In the genomic region with DNA sequence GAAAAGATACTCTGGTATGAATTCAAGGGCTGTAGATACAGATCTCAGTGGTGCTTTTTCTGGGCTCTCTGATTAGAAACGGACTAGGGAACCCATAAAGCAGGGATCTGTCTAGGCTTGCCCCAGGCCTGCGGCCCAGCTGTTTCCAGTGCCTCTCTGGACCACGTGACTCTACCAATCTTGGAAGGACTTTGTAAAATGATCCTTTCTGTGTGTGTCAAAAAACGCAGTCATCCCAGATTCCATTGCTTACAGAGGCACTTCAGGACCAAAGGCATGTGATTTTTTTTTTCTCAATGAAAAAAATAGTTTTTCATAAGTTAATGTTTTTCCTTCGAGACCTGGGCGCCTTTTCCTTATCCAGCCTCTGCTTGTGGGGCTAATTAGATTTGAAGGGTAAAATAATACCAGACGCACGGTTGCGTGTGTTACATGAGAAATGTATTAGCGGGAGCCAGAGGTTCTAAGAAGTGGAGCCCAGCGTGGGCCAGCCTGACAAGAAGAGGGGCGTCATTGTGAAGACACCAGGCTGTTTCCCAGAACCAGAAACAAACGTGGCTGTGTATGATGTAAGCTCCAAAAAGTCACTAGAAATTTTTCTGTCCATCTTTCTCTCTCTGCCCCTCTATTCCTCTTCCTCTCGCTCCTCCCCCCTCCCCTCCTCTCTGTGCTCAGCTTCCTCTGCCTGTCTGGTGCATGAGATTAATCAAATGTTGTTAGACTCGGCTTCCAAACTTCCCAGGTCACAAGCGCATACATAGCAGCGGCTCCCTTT, we compare ENCODE assay signal across 9 mouse cellular contexts. TPM values are rescaled to one million over a fixed set of nuclear protein-coding genes. Genes with fewer than 3 reads are reported as not detected.
DNase-seq lines count a peak whose midpoint lies in the region; ATAC-seq and TF ChIP-seq lines count a peak whose summit lies in the region.
"Had no signal": no experiment of that assay in that cellular context is flagged by ENCODE, and none has a peak within 500 bp of the region (broad histone marks: within the 10 kb centered on the region; RNA-seq: fewer than 3 reads in every experiment).

No protein-coding gene starts in this region.

- no peaks in the 10 kb centered on the region for H3K9me3 ChIP-seq in kidney, embryonic 16.5 days (ENCODE audit: low read length)
- no peaks in the 10 kb centered on the region for H3K9me3 ChIP-seq in embryonic facial prominence, embryonic 11.5 days (replicated peaks; ENCODE audit: control insufficient read depth, low read length)
- H3K9me3 ChIP-seq in hindbrain, embryonic 13.5 days: no peaks in the 10 kb centered on the region
- H3K9me3 ChIP-seq: liver, embryonic 15.5 days had no signal

- no peak overlapping the region; the same call in 1 of the 2 replicates for H3K4me3 ChIP-seq in kidney, embryonic 16.5 days (ENCODE audit: low read length)
- no peak overlapping the region for H3K4me3 ChIP-seq in embryonic facial prominence, embryonic 11.5 days (ENCODE audit: low read depth, low read length)
- H3K4me3 ChIP-seq in hindbrain, embryonic 13.5 days: no peak overlapping the region
- H3K4me3 ChIP-seq in myocyte: no peak overlapping the region
- H3K4me3 ChIP-seq: liver, embryonic 15.5 days had no signal

- no peak for DNase-seq in kidney, adult 9 months
- DNase-seq in embryonic facial prominence, embryonic 11.5 days (ENCODE audit: low spot score): peak; percentile 91
- no peak for DNase-seq in urinary bladder, adult 2 months (ENCODE audit: low spot score)
- DNase-seq in cerebellum, adult 9-10 months: no peak
- DNase-seq in thymus, postnatal 14 days: no peak

- H3K4me1 ChIP-seq in kidney, embryonic 16.5 days (ENCODE audit: insufficient read depth, low read length): peaks cover 7% of the 10 kb centered on the region; the same call in 1 of the 2 replicates
- H3K4me1 ChIP-seq in embryonic facial prominence, embryonic 11.5 days (ENCODE audit: control insufficient read depth, insufficient read depth, low read length): peaks cover 2% of the 10 kb centered on the region; the same call in 1 of the 2 replicates
- peaks cover 7% of the 10 kb centered on the region; the same call in 1 of the 2 replicates for H3K4me1 ChIP-seq in hindbrain, embryonic 13.5 days (replicated peaks)
- H3K4me1 ChIP-seq: liver, embryonic 15.5 days had no signal

- no peak overlapping the region for H3ac ChIP-seq in myocyte (ENCODE audit: control insufficient read depth, insufficient read length)

- H3K79me2 ChIP-seq in myocyte (ENCODE audit: control insufficient read depth, insufficient read depth): peaks cover 93% of the 10 kb centered on the region

- 0 out of 2 replicates have a peak, but pooled peaks cover 3% of the 10 kb centered on the region for H3K27me3 ChIP-seq in kidney, embryonic 16.5 days (ENCODE audit: insufficient read depth, low read length)
- H3K27me3 ChIP-seq in embryonic facial prominence, embryonic 11.5 days (ENCODE audit: control insufficient read depth, insufficient read depth, low read length): no peaks in the 10 kb centered on the region
- no peaks in the 10 kb centered on the region for H3K27me3 ChIP-seq in hindbrain, embryonic 13.5 days
- no peaks in the 10 kb centered on the region for H3K27me3 ChIP-seq in myocyte (ENCODE audit: control insufficient read depth, insufficient read depth, insufficient read length)
- H3K27me3 ChIP-seq: liver, embryonic 15.5 days had no signal

- WGBS in kidney, embryonic 16.5 days: 29% methylated on average over 17 of the region's 17 CpGs
- WGBS in embryonic facial prominence, embryonic 11.5 days: 18% methylated on average over 16 of the region's 17 CpGs
- WGBS in hindbrain, embryonic 13.5 days: 49% methylated on average over 17 of the region's 17 CpGs

- no peaks in the 10 kb centered on the region for H3K36me3 ChIP-seq in kidney, embryonic 16.5 days (ENCODE audit: insufficient read depth, low read length)
- no peaks in the 10 kb centered on the region for H3K36me3 ChIP-seq in embryonic facial prominence, embryonic 11.5 days (replicated peaks; ENCODE audit: control insufficient read depth, insufficient read depth, low read depth, low read length)
- H3K36me3 ChIP-seq in hindbrain, embryonic 13.5 days: no peaks in the 10 kb centered on the region
- no peaks in the 10 kb centered on the region for H3K36me3 ChIP-seq in myocyte (ENCODE audit: control insufficient read depth, insufficient read depth)
- H3K36me3 ChIP-seq: liver, embryonic 15.5 days had no signal

- no peak for TF ChIP-seq POLR2A in myocyte (IDR thresholded peaks at IDR 0.05; ENCODE audit: insufficient read length, low read depth)

- 0 out of 2 replicates have a peak overlapping the region, but pooled peaks have one; percentile 26 for H3K9ac ChIP-seq in kidney, embryonic 16.5 days (replicated peaks; ENCODE audit: low read length)
- H3K9ac ChIP-seq in embryonic facial prominence, embryonic 11.5 days (replicated peaks; ENCODE audit: low read length): no peak overlapping the region
- no peak overlapping the region for H3K9ac ChIP-seq in hindbrain, embryonic 13.5 days
- H3K9ac ChIP-seq: liver, embryonic 15.5 days had no signal

- peak; percentile 58; the same call in 1 of the 2 replicates for ATAC-seq in kidney, embryonic 16.5 days (ENCODE audit: low FRiP score, low TSS enrichment)
- peak; percentile 84 for ATAC-seq in embryonic facial prominence, embryonic 11.5 days (replicated peaks; ENCODE audit: insufficient number of reproducible peaks, low FRiP score, low TSS enrichment, low read depth)
- no peak for ATAC-seq in hindbrain, embryonic 13.5 days (ENCODE audit: low FRiP score)

- peak overlapping the region; percentile 56; the same call in 1 of the 2 replicates for H3K27ac ChIP-seq in kidney, embryonic 16.5 days (ENCODE audit: low read length)
- peak overlapping the region; percentile 85 for H3K27ac ChIP-seq in embryonic facial prominence, embryonic 11.5 days (replicated peaks; ENCODE audit: low read depth, low read length)
- H3K27ac ChIP-seq in hindbrain, embryonic 13.5 days: no peak overlapping the region
- H3K27ac ChIP-seq: liver, embryonic 15.5 days had no signal

- H3K4me2 ChIP-seq in kidney, embryonic 16.5 days (replicated peaks; ENCODE audit: low read depth, low read length): peak overlapping the region; percentile 32
- peak overlapping the region; percentile 30 for H3K4me2 ChIP-seq in embryonic facial prominence, embryonic 11.5 days (ENCODE audit: low read depth, low read length)
- peak overlapping the region; percentile 6; the same call in 1 of the 2 replicates for H3K4me2 ChIP-seq in hindbrain, embryonic 13.5 days
- H3K4me2 ChIP-seq in myocyte (ENCODE audit: low read depth): peak overlapping the region; percentile 54
- H3K4me2 ChIP-seq: liver, embryonic 15.5 days had no signal

TF ChIP-seq in myocyte, 11 proteins besides CTCF, POLR2A, EP300 and RAD21:
- no peak for TF ChIP-seq MAX (IDR thresholded peaks at IDR 0.05; ENCODE audit: low read depth)
- no peak for TF ChIP-seq TCF3 (IDR thresholded peaks at IDR 0.05; ENCODE audit: insufficient read length, low read depth)
- TF ChIP-seq SRF (IDR thresholded peaks at IDR 0.05; ENCODE audit: control insufficient read depth, insufficient read length, low read depth): no peak
- TF ChIP-seq USF1 (IDR thresholded peaks at IDR 0.05; ENCODE audit: low read depth): peak; percentile 89
- no peak for TF ChIP-seq CEBPB (IDR thresholded peaks at IDR 0.05; ENCODE audit: insufficient read depth, poor library complexity, severe bottlenecking)
- no peak for TF ChIP-seq REST (IDR thresholded peaks at IDR 0.05; ENCODE audit: insufficient read depth, insufficient read length)
- peak; percentile 43 to 70 (median 66) for TF ChIP-seq MYOD1 (IDR thresholded peaks at IDR 0.05; ENCODE audit: control insufficient read depth in 1 of 3, insufficient read length in 2 of 3, low read depth in 2 of 3)
- TF ChIP-seq TCF12 (IDR thresholded peaks at IDR 0.05; ENCODE audit: insufficient read depth, poor library complexity, severe bottlenecking): peak; percentile 58
- no peak for TF ChIP-seq E2F4 (IDR thresholded peaks at IDR 0.05; ENCODE audit: insufficient read depth)
- TF ChIP-seq POLR2AphosphoS2 (IDR thresholded peaks at IDR 0.05; ENCODE audit: insufficient read length, low read depth): no peak
- TF ChIP-seq MYOG (IDR thresholded peaks at IDR 0.05; ENCODE audit: control insufficient read depth in 1 of 3, insufficient read depth in 1 of 3, insufficient read length in 2 of 3, low read depth in 2 of 3): peak in 2 of 3 experiments; percentile 78 to 82
TF ChIP-seq in myocyte: peak in this region for 4.

RNA-seq across cellular contexts. Expression of a gene that starts 43.5 kb away (rescaled TPM):
- 21.4 and 21.8 TPM in 2 replicates for polyA plus RNA-seq in kidney, embryonic 16.5 days (2015; fragmentation: Nextera tagmentation; extraction: Ambion mirVana)
- polyA plus RNA-seq in embryonic facial prominence, embryonic 11.5 days (2014; fragmentation: Nextera tagmentation; extraction: Ambion mirVana): 22.9 and 26.7 TPM in 2 replicates
- polyA plus RNA-seq in hindbrain, embryonic 13.5 days (2015; fragmentation: Nextera tagmentation; extraction: Ambion mirVana): 10.3 and 11.5 TPM in 2 replicates
- 6.5 TPM for polyA plus RNA-seq in myocyte (2012; fragmentation: generic; extraction: Trizol)
- polyA plus RNA-seq in urinary bladder, adult 2 months (2012; rRNA removed): 3.6 and 6.4 TPM in 2 replicates
